Mouse (Mus musculus) adrenal gland, adult 2 months (tissue): ENCODE measurements at regions not wholly inside any gene's neighbourhood (a gene's known extent, or its start where the extent isn't known, plus 50 kb on each side); places are given as distances from the start of the nearest gene placed in this dataset.

Experiments used
- DNase-seq: peaks from one replicate; pipeline ENCODE4 v3.0.0; 2021

DNA sequence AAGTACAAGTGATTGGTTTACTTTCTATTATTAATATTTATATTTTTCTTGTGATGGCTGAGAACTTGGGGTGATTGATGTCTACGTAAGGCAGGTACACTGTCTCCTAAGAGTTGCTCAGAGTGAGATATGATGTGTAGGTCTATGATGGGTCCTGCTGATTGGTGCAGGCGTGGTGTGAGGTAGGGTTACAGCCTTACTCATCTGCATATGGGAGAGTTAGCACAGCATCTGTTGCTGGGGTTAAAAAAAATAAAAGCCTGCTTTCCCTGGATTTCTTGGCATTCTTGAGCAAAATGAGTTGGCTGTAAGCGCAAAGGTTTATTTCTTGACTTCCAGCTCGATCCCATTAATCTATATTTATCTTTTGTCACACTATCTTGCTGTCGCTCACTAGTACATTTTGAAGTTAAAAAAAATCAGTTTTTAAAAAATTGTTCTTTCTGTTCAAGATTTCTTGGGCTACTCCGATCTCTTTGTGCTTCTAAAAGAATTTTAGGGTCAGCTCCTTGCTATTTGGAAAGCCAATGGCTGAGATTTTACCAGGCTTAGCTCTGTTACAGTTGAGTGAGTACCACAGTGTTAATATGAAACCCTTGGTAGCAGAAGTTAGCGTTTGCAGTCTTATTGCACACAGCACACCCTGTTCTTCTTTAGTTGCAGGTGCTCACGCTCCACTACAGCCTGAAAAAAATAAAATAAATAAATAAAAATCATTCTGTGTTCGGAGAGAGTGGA lies 482.0 kb downstream of the Plekhb2 start:
- no peak for DNase-seq

DNA sequence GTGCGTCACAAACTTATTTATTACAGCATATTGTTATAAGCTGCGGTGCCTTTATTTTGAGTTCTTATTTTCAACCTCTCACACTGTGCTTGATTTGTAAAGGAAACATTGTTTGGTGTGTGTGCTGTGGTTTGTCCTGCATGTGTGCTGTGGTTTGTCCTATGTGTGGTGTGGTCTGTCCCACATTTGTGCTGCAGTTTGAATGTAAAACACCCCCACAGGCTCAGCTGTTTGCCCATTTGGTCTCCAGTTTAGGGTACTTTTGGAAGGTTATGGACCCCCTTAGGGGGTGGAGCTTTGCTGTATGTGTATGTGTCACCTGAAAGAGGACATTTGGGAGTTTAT lies 482.5 kb downstream of the Plekhb2 start:
- no peak for DNase-seq

DNA sequence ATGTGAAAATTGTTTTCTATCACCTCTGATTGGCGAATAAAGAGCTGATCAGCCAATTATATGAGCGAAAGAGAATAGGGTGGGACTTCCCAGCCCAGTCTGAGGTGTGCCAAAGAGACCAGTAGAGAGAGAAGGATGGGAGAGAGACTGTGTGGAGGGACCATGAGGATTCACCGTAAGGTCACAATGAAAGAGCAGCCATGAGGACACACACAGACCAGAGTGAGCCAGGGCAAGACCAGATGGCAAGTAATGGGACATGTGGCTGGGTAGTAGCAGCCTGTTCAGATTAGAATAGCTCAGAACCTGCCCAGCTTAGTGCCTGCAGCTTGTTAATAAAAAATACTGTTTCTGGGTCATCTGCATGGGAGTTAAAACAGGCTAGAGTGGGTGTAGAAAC lies 487.9 kb downstream of the Plekhb2 start:
- no peak for DNase-seq

DNA sequence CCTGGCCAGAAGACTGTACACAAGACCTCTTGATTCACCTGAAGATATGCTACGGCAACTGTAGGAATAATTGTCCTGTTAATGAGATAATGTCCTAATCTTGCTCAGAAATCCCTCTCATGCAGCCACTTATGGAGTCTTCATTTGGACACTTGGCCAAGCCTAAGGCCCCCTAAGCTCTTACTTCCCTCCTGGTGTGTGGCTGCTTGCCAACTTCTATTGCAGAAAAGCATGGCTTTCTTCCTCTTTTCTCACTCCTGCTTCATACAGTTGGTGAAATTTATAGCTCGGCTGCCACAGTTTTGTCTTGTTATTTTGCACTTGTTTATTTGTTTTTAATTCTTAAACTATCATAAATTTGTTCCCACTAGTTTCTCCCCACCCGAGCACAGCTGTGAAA lies 488.4 kb downstream of the Plekhb2 start:
- no peak for DNase-seq

DNA sequence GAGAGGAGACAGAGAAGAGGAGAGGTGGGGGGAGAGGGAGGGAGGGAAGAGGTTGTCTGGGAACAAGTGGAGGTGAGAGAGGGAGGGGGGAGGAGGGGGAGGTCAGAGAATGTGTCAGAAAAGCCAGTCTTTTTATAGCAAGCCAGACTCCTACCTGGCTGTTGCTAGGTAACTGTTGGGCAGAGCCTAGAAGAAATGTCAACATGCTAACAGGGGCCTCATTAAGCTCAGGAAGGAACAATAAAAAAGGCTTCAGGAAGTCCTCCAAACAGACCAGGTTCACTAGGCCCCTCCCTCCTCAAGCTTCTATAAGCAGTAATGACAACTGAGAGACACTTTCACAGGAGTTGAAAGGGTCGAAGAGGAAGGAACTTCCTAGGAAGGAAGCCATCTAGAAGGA lies 494.8 kb downstream of the Plekhb2 start:
- DNase-seq = no peak

DNA sequence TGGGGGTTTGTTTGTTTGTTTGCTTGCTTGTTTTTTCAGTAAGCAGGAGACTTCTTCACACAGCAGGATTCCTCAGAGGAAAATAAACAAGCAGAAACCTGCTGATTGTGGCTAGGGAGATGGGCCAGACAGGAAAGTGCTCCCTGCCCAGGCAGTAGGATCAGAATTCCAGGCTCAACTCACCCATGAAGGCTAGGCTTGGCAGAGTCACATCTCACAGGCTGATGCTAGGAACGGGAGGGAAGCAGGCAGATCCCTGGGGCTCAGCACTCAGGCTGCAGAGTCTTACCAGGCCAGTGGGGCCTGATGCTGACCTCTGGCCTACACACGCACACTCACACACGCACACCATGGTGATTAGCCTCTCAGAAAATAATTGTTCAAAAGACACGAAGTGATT lies 498.5 kb downstream of the Plekhb2 start:
- DNase-seq = no peak

DNA sequence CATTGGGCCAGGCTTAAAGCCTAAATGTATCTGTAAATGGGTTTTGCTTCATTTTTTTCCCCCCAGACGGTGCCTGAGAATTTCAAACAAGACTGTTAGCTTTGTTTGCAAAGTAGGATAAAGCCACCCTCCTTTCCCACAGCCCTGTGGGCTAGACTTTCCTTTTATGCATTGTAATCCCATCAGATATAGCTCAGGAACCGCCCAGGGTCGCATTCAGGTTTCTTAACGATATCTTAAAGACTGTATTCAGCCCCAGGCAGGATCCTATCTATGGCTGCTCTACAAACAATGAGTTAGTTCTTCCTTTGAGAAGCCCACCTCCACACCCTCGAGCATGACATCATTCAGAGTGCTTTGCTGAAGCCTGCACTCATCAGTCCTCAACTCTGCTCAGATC lies 509.2 kb downstream of the Plekhb2 start:
- no peak for DNase-seq

DNA sequence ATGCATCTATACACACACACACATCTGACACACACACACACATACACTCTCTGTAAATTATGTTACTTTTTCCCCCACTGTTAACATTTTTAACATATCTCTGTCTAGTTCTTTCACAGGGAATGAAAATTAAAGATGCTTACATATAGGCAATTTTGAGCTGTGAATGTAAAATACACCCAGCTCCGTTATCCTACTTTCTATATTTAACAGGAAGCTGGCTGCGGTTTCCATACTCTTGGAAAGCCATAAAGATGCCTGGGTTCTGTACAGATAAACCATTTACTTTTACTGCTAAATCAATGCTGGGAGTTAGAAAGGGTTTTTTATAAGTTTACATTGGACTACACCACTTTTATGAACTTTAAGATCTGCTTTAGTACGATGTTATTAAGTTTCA lies 511.7 kb downstream of the Plekhb2 start:
- DNase-seq = no peak

DNA sequence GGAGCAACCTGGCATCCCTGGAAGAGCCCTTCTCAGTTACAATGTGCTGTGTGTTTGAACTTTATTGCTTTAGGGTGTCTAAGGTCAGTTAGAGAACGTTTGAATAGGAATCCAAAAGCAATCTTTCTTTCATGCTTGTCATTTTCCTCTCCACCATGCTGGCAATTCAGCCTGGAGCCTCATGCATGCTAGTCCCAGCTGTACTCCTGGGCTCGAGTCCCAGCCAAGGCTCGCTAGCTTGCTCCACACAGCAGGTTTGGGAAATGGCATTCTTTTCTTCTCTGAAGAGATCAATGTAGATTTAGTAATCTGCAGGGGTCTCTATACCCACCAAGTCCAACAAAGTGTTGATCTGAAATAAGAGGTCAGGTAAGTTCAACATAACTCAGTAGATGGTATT lies 513.1 kb downstream of the Plekhb2 start:
- no peak for DNase-seq

DNA sequence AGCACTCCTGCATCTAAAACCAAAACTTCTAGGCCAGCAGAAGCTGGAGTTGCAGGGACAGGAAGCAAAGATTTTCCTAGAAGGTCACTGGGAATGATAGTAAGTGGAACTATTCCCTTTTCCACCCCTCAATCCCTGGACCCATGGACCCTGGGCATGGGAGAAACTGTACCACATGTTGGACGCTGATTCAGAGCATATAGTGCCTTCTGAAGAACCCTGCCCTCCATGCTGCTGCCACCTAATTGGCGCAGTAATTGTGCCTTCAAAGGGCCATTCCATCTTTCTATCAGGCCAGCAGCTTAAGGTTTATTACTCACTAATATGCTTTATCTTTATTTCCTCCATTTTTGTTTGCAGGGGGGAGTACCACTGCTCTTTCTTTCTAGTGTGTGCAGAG lies 516.8 kb downstream of the Plekhb2 start:
- DNase-seq = no peak

DNA sequence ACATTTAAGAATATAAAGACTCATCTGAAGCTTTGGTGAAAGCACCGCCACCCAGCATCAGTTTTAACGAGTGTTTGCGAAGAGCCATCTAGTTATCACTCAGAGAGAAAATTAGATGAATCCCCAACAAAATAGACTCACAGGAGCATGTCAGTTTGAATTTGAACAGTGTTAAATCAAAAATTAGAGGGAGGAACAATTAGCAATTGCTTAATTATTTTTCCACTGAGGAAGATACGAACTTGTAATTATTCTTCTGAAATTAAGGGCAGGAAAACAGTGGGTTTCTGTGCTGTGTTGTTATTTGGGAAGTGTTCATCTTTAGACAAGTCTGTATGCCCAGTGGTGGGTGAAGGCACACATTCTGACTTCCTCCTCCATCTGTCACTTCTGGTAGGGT lies 523.0 kb downstream of the Plekhb2 start:
- no peak for DNase-seq

DNA sequence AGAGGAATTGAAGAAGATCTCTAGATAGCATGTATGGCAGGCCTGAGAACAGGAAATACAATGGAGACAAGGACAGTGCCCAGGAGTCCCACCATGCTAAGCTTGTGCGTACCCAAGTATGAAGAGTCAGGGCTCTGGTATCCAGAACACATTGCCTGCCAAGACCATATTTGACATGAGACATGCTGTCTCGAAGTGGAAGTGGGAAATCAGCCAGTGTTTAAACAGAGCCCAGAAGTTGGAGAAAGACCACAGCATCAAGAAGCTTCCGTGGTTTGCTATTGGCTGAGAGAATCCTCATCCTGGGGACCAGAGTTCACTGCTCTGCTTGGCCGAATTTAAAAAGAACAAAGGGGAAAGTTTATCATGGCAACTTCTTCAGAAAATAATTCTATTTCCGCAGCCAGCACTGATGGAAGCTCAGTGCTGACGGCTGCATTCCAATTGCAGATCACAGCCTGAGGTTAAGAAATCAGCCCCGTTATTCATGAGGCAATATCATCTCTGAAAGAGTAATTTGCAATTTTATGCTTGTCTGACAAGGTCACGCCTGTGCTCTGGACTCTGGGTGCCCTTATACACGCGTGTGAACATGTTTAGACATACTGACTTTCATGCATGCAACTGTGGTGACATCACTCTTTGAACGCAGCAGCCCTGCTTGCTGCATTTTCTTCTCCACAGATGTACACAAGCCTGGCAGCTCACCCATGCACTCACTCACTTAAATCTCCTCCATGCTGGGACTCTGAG lies 531.0 kb downstream of the Plekhb2 start:
- peak; percentile 7 for DNase-seq

DNA sequence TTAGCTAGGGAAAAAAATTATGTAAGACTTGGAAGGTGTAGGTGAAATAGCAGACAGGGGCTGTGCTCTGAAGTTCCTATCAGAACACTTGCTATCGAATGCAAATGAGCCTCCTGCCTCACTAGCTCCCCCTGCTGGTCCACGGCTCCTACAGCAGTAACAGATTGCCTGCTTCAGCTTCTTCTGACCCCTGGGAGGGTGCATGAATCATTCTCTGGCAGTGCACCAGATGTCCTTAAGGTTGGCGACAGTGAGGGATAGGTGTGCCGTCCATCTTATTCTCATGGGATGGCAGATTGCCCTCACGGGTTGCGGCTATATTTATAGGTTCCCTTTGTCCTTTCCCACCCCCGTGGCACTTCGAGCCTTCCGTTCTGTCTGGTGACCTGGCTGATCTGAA lies 535.7 kb downstream of the Plekhb2 start:
- peak; percentile 87 for DNase-seq

DNA sequence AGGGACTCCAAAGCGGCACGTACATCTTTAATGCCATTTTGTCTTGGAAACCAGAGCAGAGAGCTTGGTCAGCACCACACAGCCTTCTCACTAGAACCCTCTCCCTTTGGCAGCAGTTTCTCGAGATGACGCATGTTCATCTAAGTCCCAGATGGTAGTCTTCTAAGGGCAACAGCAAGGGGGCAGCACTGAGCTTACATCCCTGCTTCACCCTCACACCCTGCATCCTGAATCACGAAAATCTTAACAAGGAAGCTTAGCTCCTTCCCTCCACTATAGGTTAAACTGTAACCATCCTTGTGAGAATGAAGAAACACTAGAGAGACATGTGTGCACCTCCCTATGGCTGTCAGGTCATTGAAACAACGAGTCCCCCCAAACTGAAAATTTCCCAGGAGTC lies 538.4 kb downstream of the Plekhb2 start:
- peak; percentile 20 for DNase-seq

DNA sequence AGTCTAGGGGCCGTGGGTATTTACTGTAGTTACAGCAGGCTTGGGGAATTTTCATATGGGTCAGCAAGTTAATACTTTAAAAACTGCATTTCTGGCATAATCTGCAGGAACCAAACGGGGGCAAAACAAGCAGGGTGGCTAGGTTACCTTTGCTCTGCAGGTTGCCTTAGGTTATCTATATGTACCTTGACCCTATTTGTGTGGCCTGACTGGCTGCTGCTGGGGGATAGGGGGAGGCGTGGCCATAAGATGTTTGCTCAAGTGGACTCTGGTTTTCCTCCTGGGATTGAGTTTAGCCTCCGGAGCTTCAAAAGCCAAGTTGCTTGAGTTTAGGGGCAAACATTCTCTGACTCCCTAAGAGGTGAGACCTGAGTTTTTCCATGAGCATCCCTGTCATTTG lies 540.6 kb downstream of the Plekhb2 start:
- no peak for DNase-seq

DNA sequence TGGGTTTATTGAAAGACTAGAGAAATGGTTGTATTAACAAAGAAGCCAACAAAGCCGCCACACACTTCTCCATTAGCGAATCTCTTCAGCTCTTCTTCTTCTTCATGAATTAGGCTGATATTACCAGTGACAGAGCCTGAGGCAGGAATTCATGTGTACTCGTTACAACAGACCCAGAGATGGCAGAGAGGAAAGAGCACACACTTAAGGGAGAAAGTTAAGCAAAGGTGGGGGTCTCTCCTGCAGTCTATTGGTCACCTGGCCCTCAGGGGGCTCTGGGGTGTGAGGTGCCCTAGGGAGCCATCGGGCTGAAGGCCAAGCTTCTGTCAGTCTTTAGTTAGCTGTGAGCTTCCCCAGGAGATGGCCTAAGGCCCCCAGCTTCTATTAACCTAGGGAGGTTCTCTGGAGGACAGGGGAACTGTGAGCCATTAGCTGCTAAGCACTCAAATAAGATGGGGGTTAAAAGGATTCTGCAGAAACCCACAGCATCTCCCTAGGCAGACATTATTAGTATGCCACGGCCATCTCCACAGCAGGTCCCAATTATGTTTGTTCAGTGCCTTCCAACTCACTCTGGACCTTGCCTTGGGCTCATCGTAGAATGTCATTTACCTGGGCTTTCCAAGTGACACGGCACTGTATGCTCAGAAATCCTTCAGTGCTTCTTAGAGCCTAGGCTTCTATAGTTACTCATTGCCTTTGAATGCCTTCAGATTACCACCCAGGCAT lies 541.2 kb downstream of the Plekhb2 start:
- no peak for DNase-seq

DNA sequence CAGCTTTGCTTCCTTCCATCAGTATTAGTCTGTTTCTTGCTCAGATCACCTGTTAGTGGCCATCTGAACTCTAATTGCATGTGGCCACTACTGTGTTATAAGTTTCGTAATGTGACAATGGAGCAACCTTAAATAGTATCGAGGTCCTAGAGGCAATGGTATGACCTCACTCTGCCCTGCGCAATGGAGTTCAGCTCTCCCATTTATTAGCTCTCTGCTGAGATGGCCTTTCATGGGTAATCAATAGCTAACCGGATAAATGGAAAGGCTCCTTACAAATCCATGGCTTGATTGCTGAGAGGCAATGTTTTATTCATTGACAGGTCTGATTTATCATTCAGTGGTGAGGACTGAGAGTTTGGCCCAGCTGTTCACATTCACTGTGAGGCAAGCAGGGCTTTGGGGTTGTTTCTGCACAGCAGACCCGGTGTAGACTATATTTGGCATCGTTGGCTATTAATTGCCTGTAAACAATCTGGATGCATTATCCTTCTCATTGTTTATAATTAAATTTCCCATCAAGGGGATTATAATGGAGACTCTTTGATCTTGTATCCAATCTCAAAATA lies 543.9 kb downstream of the Plekhb2 start:
- no peak for DNase-seq

DNA sequence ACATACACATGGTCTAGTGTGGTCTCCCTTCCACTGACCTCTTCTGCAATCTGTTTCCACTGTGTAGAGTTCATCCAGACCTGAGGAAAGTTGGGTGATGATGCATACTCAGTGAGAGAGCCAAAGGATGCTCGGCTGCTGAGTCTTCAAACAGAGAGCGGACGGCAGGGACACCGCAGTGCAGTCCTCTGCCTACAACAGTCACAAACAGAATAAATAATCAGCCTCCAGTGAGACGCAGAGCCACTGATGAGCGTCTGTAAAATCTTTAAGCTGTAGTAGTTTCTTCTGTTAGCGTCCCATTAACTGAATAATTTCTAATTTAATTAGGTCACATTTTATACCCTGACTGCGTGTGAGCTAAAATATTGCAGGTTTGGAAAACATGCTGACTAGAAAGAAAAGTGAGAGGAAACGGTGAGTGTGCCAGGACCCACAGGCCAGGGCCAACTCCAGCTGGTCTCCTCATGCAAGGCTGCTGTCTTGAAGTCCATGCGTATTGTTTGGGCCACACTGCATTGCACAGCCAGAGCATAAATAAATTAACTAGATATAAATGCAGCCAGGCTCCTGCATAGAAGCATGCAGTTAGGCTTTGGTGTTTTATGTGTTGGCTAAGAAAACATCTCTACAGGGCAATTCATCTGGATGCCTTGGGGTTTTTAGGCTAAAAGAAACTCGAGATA lies 551.0 kb downstream of the Plekhb2 start:
- no peak for DNase-seq

DNA sequence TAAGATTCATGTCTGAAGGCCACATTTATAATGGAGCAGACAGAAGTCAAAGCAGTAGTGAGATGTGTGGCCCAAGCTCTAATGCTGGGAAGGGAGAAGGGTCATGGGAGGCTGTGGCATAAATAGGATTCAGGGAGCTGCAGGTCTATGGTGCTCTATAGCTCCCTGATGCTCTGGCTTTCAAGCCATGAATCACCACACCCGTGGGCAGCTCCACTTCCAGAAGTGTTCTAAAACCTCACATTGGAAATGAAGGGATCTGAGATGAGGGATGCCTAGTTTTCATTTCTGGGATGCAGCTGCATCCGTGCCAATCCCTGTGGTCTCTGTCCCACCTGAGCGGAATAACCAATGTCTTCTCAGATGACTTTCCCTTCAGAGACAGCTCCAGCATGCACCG lies 553.2 kb downstream of the Plekhb2 start:
- DNase-seq = no peak

DNA sequence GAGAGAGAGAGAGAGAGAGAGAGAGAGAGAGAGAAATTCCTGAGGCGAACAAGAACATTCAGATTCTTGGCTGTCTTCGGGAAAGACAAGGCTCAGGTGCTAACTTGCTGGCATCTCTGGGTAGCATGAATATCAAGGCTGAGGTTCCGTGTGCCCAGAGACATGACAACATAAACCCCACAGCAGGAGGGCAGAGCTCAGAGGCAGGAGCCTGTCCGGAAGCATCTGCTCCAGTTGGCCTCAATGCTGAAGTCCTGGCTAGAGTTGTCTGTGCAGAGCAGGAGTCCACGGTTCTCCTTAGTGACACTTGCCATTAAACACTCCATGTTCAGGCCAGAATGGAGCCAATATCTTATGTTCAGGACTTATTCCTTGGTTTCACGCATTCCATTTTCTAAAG lies 555.6 kb downstream of the Plekhb2 start:
- no peak for DNase-seq

DNA sequence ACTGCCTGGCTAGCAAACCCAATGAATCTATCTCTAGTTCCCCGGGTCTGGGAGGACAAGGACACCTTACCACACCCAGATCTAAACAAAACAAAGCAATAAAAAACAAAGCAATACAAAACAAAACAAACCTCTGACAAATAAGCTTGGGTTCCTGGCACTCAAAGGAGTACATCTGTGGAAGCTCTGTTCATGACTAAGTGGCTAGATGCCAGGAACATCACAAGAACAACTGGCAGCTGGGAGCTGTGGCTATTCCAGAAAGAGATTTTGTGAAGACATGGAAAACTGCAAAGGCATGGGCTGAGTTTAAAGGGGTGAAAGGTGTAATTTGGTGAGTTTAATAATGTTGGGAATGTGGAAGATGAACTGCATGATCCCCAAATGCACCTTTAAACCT lies 565.9 kb downstream of the Plekhb2 start:
- no peak for DNase-seq

DNA sequence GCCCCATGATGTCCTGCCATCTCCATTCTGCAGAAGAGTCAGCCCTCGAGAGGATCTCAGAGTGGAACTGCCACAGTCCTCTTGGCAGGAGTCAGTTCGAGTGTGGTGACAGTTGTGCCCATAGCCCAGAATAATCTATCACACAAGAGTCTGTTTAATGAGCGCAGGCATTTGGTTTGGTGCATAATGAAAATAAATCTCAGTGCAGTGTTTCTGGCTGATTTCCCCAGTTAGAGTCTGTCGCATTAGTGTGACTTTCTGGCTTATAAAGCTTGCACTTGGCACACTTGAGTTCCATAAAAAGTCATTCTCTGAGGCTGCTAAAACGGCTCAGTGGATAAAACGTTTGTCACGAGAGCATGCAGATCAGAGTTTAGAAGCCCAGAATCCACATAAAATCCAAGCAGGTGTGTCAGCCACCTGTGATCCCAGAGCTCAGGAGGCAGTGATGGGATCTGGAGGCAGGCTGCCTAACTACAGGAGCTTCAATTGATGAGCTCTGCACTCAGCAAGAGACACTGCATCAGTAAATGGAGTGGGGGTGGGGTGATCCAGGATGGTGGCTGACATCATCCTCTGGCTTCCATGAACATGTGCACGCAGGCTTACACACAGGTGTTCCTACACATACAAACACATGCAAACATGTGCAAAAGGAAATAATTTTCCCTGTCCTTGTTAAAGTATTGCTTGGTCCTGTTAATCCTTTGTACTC lies 578.5 kb downstream of the Plekhb2 start:
- no peak for DNase-seq
